Mouse (Mus musculus): ENCODE measurements around the gene Vmn1r195. TPM values are rescaled to one million over a fixed set of nuclear protein-coding genes. Genes with fewer than 3 reads are reported as not detected.
"Not testable (repeated sequence)": the region's sequence is repeated elsewhere in the genome, so short reads cannot be mapped to it uniquely, and the experiment has no call there.

Vmn1r195 gene
- not detected in 2 replicates for total RNA-seq (2014; rRNA removed)
- not detected in 2 replicates for polyA plus RNA-seq (2015; fragmentation: Nextera tagmentation; extraction: Ambion mirVana)

DNA sequence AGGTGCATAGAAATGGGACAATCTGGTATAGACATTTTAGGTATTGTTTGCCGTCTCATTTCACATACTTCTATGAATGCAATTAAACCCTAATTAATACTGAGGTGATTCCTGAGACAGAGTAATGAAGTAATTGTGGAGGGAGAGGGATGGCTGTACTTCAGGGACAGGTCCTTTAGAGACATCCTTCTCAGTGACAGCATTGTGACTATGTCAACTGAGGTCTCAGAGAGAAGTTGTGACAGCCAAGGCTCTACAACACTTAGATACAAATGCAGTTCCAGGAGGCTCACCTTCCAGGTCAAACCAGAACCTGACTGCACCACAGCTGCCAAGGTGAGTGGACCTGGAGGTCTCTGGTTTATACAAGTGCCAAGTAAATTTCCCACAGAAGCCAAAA, at the start of gene Vmn1r195:
Vmn1r195 (plus strand) TSS at position 301 of the 400 bp plus-strand sequence.
- ATAC-seq; H3K9me3 ChIP-seq (ENCODE audit: low read length); DNase-seq (ENCODE audit: low spot score); H3K9ac ChIP-seq (replicated peaks; ENCODE audit: low read length); H3K27me3 ChIP-seq (ENCODE audit: insufficient read depth, low read length); H3K27ac ChIP-seq; H3K4me2 ChIP-seq (ENCODE audit: low read depth, low read length); H3K4me3 ChIP-seq (ENCODE audit: low read length); H3K4me1 ChIP-seq (ENCODE audit: insufficient read depth, low read length); H3K36me3 ChIP-seq (ENCODE audit: insufficient read depth, low read length): not testable (repeated sequence)
- 86% methylated on average over 1 of the region's 1 CpGs for WGBS

DNA sequence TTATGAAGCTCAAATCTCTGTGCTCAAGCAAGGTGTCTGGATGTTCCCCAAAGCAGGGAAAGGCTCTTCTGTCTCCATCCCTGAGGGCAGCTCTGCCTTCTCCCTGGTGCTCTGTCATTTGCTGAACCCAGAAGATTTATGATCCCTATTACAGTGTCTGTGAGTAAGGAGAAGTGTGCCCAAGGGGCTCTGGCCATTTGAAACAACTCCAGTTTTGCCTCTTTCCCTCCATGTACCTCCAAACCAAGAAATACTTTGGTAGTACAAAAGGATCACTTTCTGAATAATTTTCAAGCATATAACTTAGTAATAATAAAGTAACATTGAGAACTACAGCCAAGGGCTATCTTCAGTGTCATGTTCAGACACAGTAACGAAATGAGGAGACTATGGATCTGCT, 47.3 kb upstream of the Vmn1r195 start, which contains the start of gene Vmn1r193:
Vmn1r193 (minus strand) TSS at position 101 of the 400 bp plus-strand sequence.
- H3K27me3 ChIP-seq (ENCODE audit: insufficient read depth, low read length); DNase-seq (ENCODE audit: low spot score); ATAC-seq; H3K4me2 ChIP-seq (ENCODE audit: low read depth, low read length); H3K9ac ChIP-seq (replicated peaks; ENCODE audit: low read length); H3K36me3 ChIP-seq (ENCODE audit: insufficient read depth, low read length); H3K4me1 ChIP-seq (ENCODE audit: insufficient read depth, low read length); H3K9me3 ChIP-seq (ENCODE audit: low read length); H3K27ac ChIP-seq; H3K4me3 ChIP-seq (ENCODE audit: low read length): not testable (repeated sequence)
- 83% methylated on average over 1 of the region's 1 CpGs for WGBS

GRCm38 (mm10) chr13:22243915-22244314, 26.4 kb upstream of the Vmn1r195 start, which contains the start of gene Vmn1r194:
TSS of gene Vmn1r194 (plus strand) at chr13:22244215.
- WGBS, result 62% methylated on average over 1 of the region's 1 CpGs

DNA sequence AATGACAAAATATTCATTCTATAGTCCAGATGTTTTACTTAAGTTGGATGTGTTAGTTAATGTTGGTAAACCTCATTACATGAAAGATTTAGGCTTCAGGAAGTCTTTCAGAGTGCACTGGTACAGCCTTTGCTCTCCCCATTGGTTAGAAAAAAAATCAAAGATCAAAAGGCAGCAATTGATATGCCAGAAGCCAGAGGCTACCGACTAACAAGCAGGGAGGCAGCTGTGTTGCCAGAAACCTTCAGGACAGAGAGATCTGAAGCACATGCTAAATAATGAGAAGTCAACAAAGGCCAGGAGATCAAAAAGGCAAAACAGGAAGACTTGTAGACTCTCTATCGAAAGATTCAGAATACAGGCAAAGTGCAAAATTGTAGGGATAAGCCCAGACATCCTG, 1.4 kb downstream of the Vmn1r195 start:
- ATAC-seq, result no peak
- Histone ChIP-seq H3K36me3 (ENCODE audit: insufficient read depth, low read length) (no peaks in the 10 kb centered on the region), H3K9me3 (ENCODE audit: low read length) (no peaks in the 10 kb centered on the region), H3K9ac (replicated peaks; ENCODE audit: low read length) (no peak overlapping the region), H3K4me3 (ENCODE audit: low read length) (no peak overlapping the region), H3K27me3 (ENCODE audit: insufficient read depth, low read length) (no peaks in the 10 kb centered on the region), H3K27ac (no peak overlapping the region), H3K4me1 (ENCODE audit: insufficient read depth, low read length) (no peaks in the 10 kb centered on the region), H3K4me2 (ENCODE audit: low read depth, low read length) (no peak overlapping the region)
- TF ChIP-seq CTCF (IDR thresholded peaks at IDR 0.05; ENCODE audit: low read depth), result no peak
- WGBS, result 58% methylated on average over 2 of the region's 2 CpGs
- no peak for DNase-seq (ENCODE audit: low spot score)

More at GRCm38 (mm10) chr13:22243915-22244314, 26.4 kb upstream of the Vmn1r195 start, which contains the start of gene Vmn1r194:
- ATAC-seq (no peak), DNase-seq (ENCODE audit: low spot score) (no peak)
- no peak for TF ChIP-seq CTCF (IDR thresholded peaks at IDR 0.05; ENCODE audit: low read depth)
- H3K27me3 ChIP-seq (ENCODE audit: insufficient read depth, low read length), result no peaks in the 10 kb centered on the region
- no peaks in the 10 kb centered on the region for H3K9me3 ChIP-seq (ENCODE audit: low read length)
- no peak within 1 kb of the TSS for H3K4me2 ChIP-seq (ENCODE audit: low read depth, low read length)
- no peaks in the 10 kb centered on the region for H3K36me3 ChIP-seq (ENCODE audit: insufficient read depth, low read length)
- H3K27ac ChIP-seq, result no peak within 1 kb of the TSS
- H3K4me1 ChIP-seq (ENCODE audit: insufficient read depth, low read length), result no peaks in the 10 kb centered on the region
- no peak within 1 kb of the TSS for H3K4me3 ChIP-seq (ENCODE audit: low read length)
- H3K9ac ChIP-seq (replicated peaks; ENCODE audit: low read length), result no peak within 1 kb of the TSS

GRCm38 (mm10) chr13:22284578-22284977, 14.3 kb downstream of the Vmn1r195 start:
- Histone ChIP-seq H3K27me3 (ENCODE audit: insufficient read depth, low read length) (no peaks in the 10 kb centered on the region), H3K9me3 (ENCODE audit: low read length) (no peaks in the 10 kb centered on the region), H3K4me1 (ENCODE audit: insufficient read depth, low read length) (no peaks in the 10 kb centered on the region), H3K36me3 (ENCODE audit: insufficient read depth, low read length) (no peaks in the 10 kb centered on the region), H3K9ac (replicated peaks; ENCODE audit: low read length) (no peak overlapping the region), H3K27ac (no peak overlapping the region), H3K4me3 (ENCODE audit: low read length) (no peak overlapping the region), H3K4me2 (ENCODE audit: low read depth, low read length) (no peak overlapping the region)
- no peak for DNase-seq (ENCODE audit: low spot score)
- peak; percentile 22; the same call in 1 of the 2 replicates for TF ChIP-seq CTCF (IDR thresholded peaks at IDR 0.05; ENCODE audit: low read depth)
- ATAC-seq, result no peak
- 78% methylated on average over 2 of the region's 2 CpGs for WGBS

DNA sequence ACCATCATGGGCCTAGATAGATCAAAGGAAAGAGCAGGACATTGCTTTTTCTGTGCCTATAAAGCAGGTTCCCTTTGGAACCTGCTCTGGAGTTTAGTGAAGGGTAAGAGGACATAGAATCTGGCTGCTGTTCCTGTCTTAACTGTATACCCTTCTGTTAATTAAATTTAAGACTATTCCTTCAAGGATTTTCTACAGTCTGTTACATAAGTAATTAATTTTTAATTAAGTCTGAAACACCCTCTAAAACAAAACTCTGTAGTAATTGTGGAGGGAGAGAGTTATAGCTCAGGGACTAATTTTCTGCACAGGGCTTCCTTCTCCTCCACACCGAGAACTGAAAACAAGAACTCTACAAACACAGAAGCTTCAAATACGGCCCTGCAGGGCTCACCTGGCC, 19.3 kb downstream of the Vmn1r195 start, which contains the start of gene Vmn1r196:
Vmn1r196 (plus strand) TSS at position 301 of the 400 bp plus-strand sequence.
- H3K4me2 ChIP-seq (ENCODE audit: low read depth, low read length), result no peak within 1 kb of the TSS
- no peaks in the 10 kb centered on the region for H3K9me3 ChIP-seq (ENCODE audit: low read length)
- H3K27me3 ChIP-seq (ENCODE audit: insufficient read depth, low read length), result no peaks in the 10 kb centered on the region
- no peak within 1 kb of the TSS for H3K9ac ChIP-seq (replicated peaks; ENCODE audit: low read length)
- no peaks in the 10 kb centered on the region for H3K36me3 ChIP-seq (ENCODE audit: insufficient read depth, low read length)
- TF ChIP-seq CTCF (IDR thresholded peaks at IDR 0.05; ENCODE audit: low read depth), result no peak
- H3K27ac ChIP-seq, result no peak within 1 kb of the TSS
- no peak within 1 kb of the TSS for H3K4me3 ChIP-seq (ENCODE audit: low read length)
- 78% methylated on average over 2 of the region's 2 CpGs for WGBS
- no peaks in the 10 kb centered on the region for H3K4me1 ChIP-seq (ENCODE audit: insufficient read depth, low read length)
- ATAC-seq, result no peak
- no peak for DNase-seq (ENCODE audit: low spot score)

GRCm38 (mm10) chr13:22308075-22308474, 37.8 kb downstream of the Vmn1r195 start:
- H3K9ac ChIP-seq (replicated peaks; ENCODE audit: low read length); H3K4me2 ChIP-seq (ENCODE audit: low read depth, low read length); H3K4me1 ChIP-seq (ENCODE audit: insufficient read depth, low read length); H3K36me3 ChIP-seq (ENCODE audit: insufficient read depth, low read length); H3K9me3 ChIP-seq (ENCODE audit: low read length); ATAC-seq; H3K4me3 ChIP-seq (ENCODE audit: low read length); DNase-seq (ENCODE audit: low spot score); H3K27ac ChIP-seq; H3K27me3 ChIP-seq (ENCODE audit: insufficient read depth, low read length): not testable (repeated sequence)
- WGBS, result 88% methylated on average over 5 of the region's 5 CpGs
